Mouse (Mus musculus) liver, embryonic 14.5 days (tissue): ENCODE measurements around the gene Gas2l3.

ENCODE experiments used
- CTCF ChIP-seq: IDR thresholded peaks from 2 replicates; pipeline ENCODE4 v1.5.1; 2016; ENCODE audit warnings: antibody characterized with exemption, low read depth, control low read depth
- EP300 ChIP-seq: IDR thresholded peaks from 2 replicates; pipeline ENCODE4 v1.6.1; 2016; ENCODE audit warnings: antibody characterized with exemption, low read depth

DNA sequence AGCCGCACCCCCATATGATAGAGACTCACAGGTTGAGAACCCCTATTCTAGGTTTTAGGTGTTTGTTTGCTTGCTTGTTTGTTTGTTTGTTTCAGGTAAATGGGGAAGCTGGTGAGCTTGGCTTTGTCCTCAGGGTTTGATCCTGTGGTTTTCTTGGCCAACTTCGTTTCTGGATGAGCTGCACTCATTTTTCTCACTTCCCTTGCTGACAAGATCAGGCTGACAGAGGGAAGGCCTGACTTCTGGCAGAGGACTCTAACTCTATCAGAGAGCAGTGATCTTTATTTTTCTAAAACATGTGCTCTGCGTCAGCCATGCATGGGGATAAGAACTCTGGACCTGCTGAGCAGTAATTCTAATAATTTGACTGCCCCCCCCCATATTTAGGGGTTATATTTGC is 84.8 kb downstream of the Gas2l3 start:
- TF ChIP-seq CTCF (no peak), EP300 (no peak)
